Comparison of ENCODE assay signal across 24 mouse cellular contexts in the genomic region with DNA sequence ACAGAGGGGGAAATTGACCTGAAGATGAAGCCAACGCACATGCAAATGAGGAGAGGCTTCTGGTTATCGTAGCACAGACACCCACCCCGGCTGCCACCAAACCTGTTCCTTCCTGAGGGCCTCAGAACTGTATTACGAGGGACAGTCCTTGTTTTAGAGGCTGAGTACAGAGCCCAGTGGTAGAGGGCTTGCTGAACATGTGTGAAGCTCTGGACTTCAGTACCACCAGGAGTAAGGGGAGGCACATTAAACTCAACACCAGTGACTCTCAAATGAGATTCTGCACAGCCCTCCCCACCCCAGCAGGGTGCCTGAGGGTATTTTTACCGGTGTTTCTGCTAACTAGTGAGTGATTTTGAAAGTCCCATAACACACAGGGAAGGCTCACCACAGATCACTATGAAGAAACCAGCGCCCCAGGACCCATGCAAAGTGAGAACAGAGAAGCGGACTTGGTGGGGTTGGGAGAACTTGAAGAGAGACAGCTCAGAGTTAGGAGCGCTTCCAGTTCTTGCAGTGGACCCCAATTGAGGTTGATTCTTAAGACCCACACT.
DNase-seq lines count a peak whose midpoint lies in the region; ATAC-seq and TF ChIP-seq lines count a peak whose summit lies in the region.
"Had no signal": no experiment of that assay in that cellular context is flagged by ENCODE, and none has a peak within 500 bp of the region (broad histone marks: within the 10 kb centered on the region; RNA-seq: fewer than 3 reads in every experiment).

No protein-coding gene starts in this region.

- H3K9ac ChIP-seq in liver, embryonic 15.5 days: no peak overlapping the region
- H3K9ac ChIP-seq in intestine, postnatal 0 days (ENCODE audit: low read depth, low read length): no peak overlapping the region
- H3K9ac ChIP-seq: forebrain, embryonic 12.5 days; hindbrain, embryonic 14.5 days; limb, embryonic 15.5 days; neural tube, embryonic 13.5 days had no signal

- H3K4me1 ChIP-seq in liver, embryonic 15.5 days (replicated peaks): peaks cover 29% of the 10 kb centered on the region
- peaks cover 11% of the 10 kb centered on the region for H3K4me1 ChIP-seq in bone marrow, adult 2 months (ENCODE audit: control insufficient read depth, insufficient read depth, low read length)
- no peaks in the 10 kb centered on the region for H3K4me1 ChIP-seq in intestine, postnatal 0 days (replicated peaks; ENCODE audit: control insufficient read depth, insufficient read depth, low read length)
- H3K4me1 ChIP-seq: forebrain, embryonic 12.5 days had no signal

- 0 out of 2 replicates have a peak overlapping the region, but pooled peaks have one; percentile 41 for H3K27ac ChIP-seq in liver, embryonic 15.5 days (replicated peaks)
- H3K27ac ChIP-seq in bone marrow, adult 2 months (ENCODE audit: control insufficient read depth, insufficient read depth, low read depth, low read length, poor library complexity): peak overlapping the region; percentile 2; the same call in 1 of the 2 replicates
- H3K27ac ChIP-seq in intestine, postnatal 0 days (ENCODE audit: low read depth, low read length): no peak overlapping the region
- H3K27ac ChIP-seq: embryonic facial prominence, embryonic 10.5 days; forebrain, embryonic 12.5 days; heart, adult 2 months; hindbrain, embryonic 14.5 days; limb, embryonic 15.5 days; macrophage; neural tube, embryonic 13.5 days had no signal

- no peak for TF ChIP-seq CTCF in bone marrow, adult 2 months (IDR thresholded peaks at IDR 0.05; ENCODE audit: control insufficient read depth, insufficient read depth, low read length)
- no peak for TF ChIP-seq CTCF in intestine, postnatal 0 days (IDR thresholded peaks at IDR 0.05; ENCODE audit: low read depth)

- TF ChIP-seq POLR2A in bone marrow, adult 2 months (IDR thresholded peaks at IDR 0.05; ENCODE audit: borderline replicate concordance, control insufficient read depth, low read depth, low read length): no peak

- H3K27me3 ChIP-seq in liver, embryonic 15.5 days: peaks cover 61% of the 10 kb centered on the region
- 0 out of 2 replicates have a peak, but pooled peaks cover 4% of the 10 kb centered on the region for H3K27me3 ChIP-seq in intestine, postnatal 0 days (replicated peaks; ENCODE audit: control insufficient read depth, insufficient read depth, low read length)
- H3K27me3 ChIP-seq: forebrain, embryonic 12.5 days; limb, embryonic 15.5 days; Patski had no signal

- no peaks in the 10 kb centered on the region for H3K9me3 ChIP-seq in liver, embryonic 15.5 days (replicated peaks)
- H3K9me3 ChIP-seq in intestine, postnatal 0 days (ENCODE audit: control insufficient read depth): no peaks in the 10 kb centered on the region
- H3K9me3 ChIP-seq: embryonic facial prominence, embryonic 10.5 days; forebrain, embryonic 12.5 days; limb, embryonic 15.5 days; neural tube, embryonic 13.5 days had no signal

- WGBS in liver, embryonic 15.5 days (ENCODE audit: insufficient replicate concordance): 26% methylated on average over 8 of the region's 8 CpGs
- 9% methylated on average over 8 of the region's 8 CpGs for WGBS in bone marrow, adult 2 months
- 72% methylated on average over 8 of the region's 8 CpGs for WGBS in intestine, postnatal 0 days

- ATAC-seq in liver, embryonic 15.5 days (ENCODE audit: insufficient read depth): no peak
- peak; percentile 31; the same call in 1 of the 2 replicates for ATAC-seq in megakaryocyte, adult 5-6 weeks (ENCODE audit: poor library complexity, severe bottlenecking)
- no peak for ATAC-seq in intestine, postnatal 0 days
- ATAC-seq: Patski had no signal

- no peak for DNase-seq in liver
- peak; percentile 45 to 52 for DNase-seq in B cell, adult 2 months
- no peak for DNase-seq in right cerebral cortex, postnatal 36 days (ENCODE audit: low spot score in 2 of 2)
- no peak for DNase-seq in layer of hippocampus, adult 18-20 months (ENCODE audit: low spot score in 2 of 2)
- DNase-seq: adrenal gland, postnatal 14 days; cerebellum, adult 2 months; cerebellum, postnatal 36 days; gastrocnemius, postnatal 14 days; heart, adult 2 months; heart, postnatal 36 days; kidney, adult 11 months; midbrain, embryonic 14.5 days; spleen, adult 18-20 months had no signal

- H3K4me2 ChIP-seq in liver, embryonic 15.5 days: no peak overlapping the region
- no peak overlapping the region for H3K4me2 ChIP-seq in intestine, postnatal 0 days (replicated peaks; ENCODE audit: low read depth)
- H3K4me2 ChIP-seq: forebrain, embryonic 12.5 days; hindbrain, embryonic 14.5 days; limb, embryonic 15.5 days; neural tube, embryonic 13.5 days had no signal

- no peaks in the 10 kb centered on the region for H3K36me3 ChIP-seq in liver, embryonic 15.5 days (replicated peaks)
- H3K36me3 ChIP-seq in intestine, postnatal 0 days (ENCODE audit: control insufficient read depth, insufficient read depth): no peaks in the 10 kb centered on the region
- H3K36me3 ChIP-seq: embryonic facial prominence, embryonic 10.5 days; forebrain, embryonic 12.5 days; limb, embryonic 15.5 days; neural tube, embryonic 13.5 days had no signal

- H3K4me3 ChIP-seq in liver, embryonic 15.5 days (replicated peaks): no peak overlapping the region
- no peak overlapping the region for H3K4me3 ChIP-seq in bone marrow, adult 2 months (replicated peaks; ENCODE audit: control insufficient read depth, low read depth, low read length)
- no peak overlapping the region for H3K4me3 ChIP-seq in intestine, postnatal 0 days (ENCODE audit: low read depth, low read length)
- H3K4me3 ChIP-seq: embryonic facial prominence, embryonic 10.5 days; forebrain, embryonic 12.5 days; heart, adult 2 months; limb, embryonic 15.5 days; neural tube, embryonic 13.5 days had no signal

Comparison
In these comparisons a context has a peak if more than half of its experiments do, and no peak if none do; other contexts are left out.
1. DNase-seq: peak in B cell, adult 2 months (2 of 2); none in liver (single experiment), right cerebral cortex, postnatal 36 days (0 of 2) and layer of hippocampus, adult 18-20 months (0 of 2).